ENCODE assay signal across 10 mouse cellular contexts in the genomic region with DNA sequence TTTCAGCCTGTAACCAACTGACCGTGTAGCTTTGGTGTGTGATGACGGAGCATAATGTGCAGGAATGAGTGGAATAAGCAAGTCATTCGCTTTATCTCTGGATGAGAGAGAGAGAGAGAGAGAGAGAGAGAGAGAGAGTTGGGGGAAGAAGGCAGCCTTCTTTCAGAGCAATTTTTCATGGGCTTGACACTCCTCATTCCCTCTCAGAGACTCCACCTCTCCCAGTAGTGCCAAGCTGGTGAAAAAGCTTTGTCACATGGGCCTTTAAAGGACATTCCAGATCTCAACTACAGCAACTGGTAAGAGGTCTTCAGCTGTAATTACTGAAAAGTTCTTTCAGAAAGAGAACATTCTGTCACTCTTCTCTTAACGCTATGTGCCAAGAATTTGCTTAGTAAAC. TPM values are rescaled to one million over a fixed set of nuclear protein-coding genes. Genes with fewer than 3 reads are reported as not detected.
DNase-seq lines count a peak whose midpoint lies in the region; ATAC-seq and TF ChIP-seq lines count a peak whose summit lies in the region.
"Had no signal": no experiment of that assay in that cellular context is flagged by ENCODE, and none has a peak within 500 bp of the region (broad histone marks: within the 10 kb centered on the region; RNA-seq: fewer than 3 reads in every experiment).

No protein-coding gene starts in this region.

- 0 out of 2 replicates have a peak, but pooled peaks have one; percentile 54 for ATAC-seq in forebrain, embryonic 13.5 days
- ATAC-seq in forebrain, embryonic 11.5 days (replicated peaks; ENCODE audit: low FRiP score), result no peak
- peak; percentile 89 for ATAC-seq in hindbrain, postnatal 0 days
- no peak for ATAC-seq in midbrain, embryonic 11.5 days (ENCODE audit: low FRiP score)

- no peak for TF ChIP-seq CTCF in hindbrain, postnatal 0 days (IDR thresholded peaks at IDR 0.05; ENCODE audit: low read depth)

- no peaks in the 10 kb centered on the region; the same call in 1 of the 2 replicates for H3K4me1 ChIP-seq in forebrain, embryonic 13.5 days
- H3K4me1 ChIP-seq in forebrain, embryonic 11.5 days (replicated peaks; ENCODE audit: control insufficient read depth, insufficient read depth, low read length), result no peaks in the 10 kb centered on the region
- no peaks in the 10 kb centered on the region for H3K4me1 ChIP-seq in hindbrain, postnatal 0 days (ENCODE audit: insufficient read depth, low read length)
- 0 out of 2 replicates have a peak, but pooled peaks cover 2% of the 10 kb centered on the region for H3K4me1 ChIP-seq in embryonic facial prominence, embryonic 10.5 days
- no peaks in the 10 kb centered on the region; the same call in 1 of the 2 replicates for H3K4me1 ChIP-seq in midbrain, embryonic 11.5 days (ENCODE audit: control insufficient read depth, insufficient read depth, low read length)
- H3K4me1 ChIP-seq: stomach, embryonic 15.5 days had no signal

- H3K27me3 ChIP-seq in forebrain, embryonic 13.5 days, result no peaks in the 10 kb centered on the region
- H3K27me3 ChIP-seq in forebrain, embryonic 11.5 days (ENCODE audit: control insufficient read depth, insufficient read depth, low read length), result no peaks in the 10 kb centered on the region
- no peaks in the 10 kb centered on the region for H3K27me3 ChIP-seq in hindbrain, postnatal 0 days (ENCODE audit: insufficient read depth, low read length)
- no peaks in the 10 kb centered on the region for H3K27me3 ChIP-seq in embryonic facial prominence, embryonic 10.5 days (replicated peaks; ENCODE audit: low read depth, poor library complexity, severe bottlenecking)
- no peaks in the 10 kb centered on the region for H3K27me3 ChIP-seq in midbrain, embryonic 11.5 days (ENCODE audit: control insufficient read depth, insufficient read depth, low read length)
- H3K27me3 ChIP-seq: stomach, embryonic 15.5 days had no signal

- H3K9me3 ChIP-seq in forebrain, embryonic 13.5 days (replicated peaks), result no peaks in the 10 kb centered on the region
- no peaks in the 10 kb centered on the region for H3K9me3 ChIP-seq in forebrain, embryonic 11.5 days (ENCODE audit: control insufficient read depth, low read length)
- no peaks in the 10 kb centered on the region for H3K9me3 ChIP-seq in hindbrain, postnatal 0 days (ENCODE audit: low read length)
- H3K9me3 ChIP-seq in embryonic facial prominence, embryonic 10.5 days, result no peaks in the 10 kb centered on the region
- H3K9me3 ChIP-seq in midbrain, embryonic 11.5 days (ENCODE audit: control insufficient read depth, low read length), result no peaks in the 10 kb centered on the region
- H3K9me3 ChIP-seq: stomach, embryonic 15.5 days had no signal

- WGBS in forebrain, embryonic 13.5 days, result 72% methylated on average over 4 of the region's 4 CpGs
- 88% methylated on average over 4 of the region's 4 CpGs for WGBS in forebrain, embryonic 11.5 days
- WGBS in hindbrain, postnatal 0 days, result 58% methylated on average over 4 of the region's 4 CpGs
- WGBS in embryonic facial prominence, embryonic 10.5 days, result 89% methylated on average over 4 of the region's 4 CpGs
- WGBS in midbrain, embryonic 11.5 days, result 80% methylated on average over 4 of the region's 4 CpGs

- H3K27ac ChIP-seq in forebrain, embryonic 13.5 days, result no peak overlapping the region
- H3K27ac ChIP-seq in forebrain, embryonic 11.5 days (ENCODE audit: low read depth, low read length), result no peak overlapping the region
- 0 out of 2 replicates have a peak overlapping the region, but pooled peaks have one; percentile 17 for H3K27ac ChIP-seq in hindbrain, postnatal 0 days
- no peak overlapping the region for H3K27ac ChIP-seq in embryonic facial prominence, embryonic 10.5 days (replicated peaks)
- H3K27ac ChIP-seq in midbrain, embryonic 11.5 days (ENCODE audit: low read depth, low read length), result no peak overlapping the region
- H3K27ac ChIP-seq: stomach, embryonic 15.5 days had no signal

- no peak overlapping the region for H3K4me3 ChIP-seq in forebrain, embryonic 13.5 days
- no peak overlapping the region for H3K4me3 ChIP-seq in forebrain, embryonic 11.5 days (ENCODE audit: low read depth, low read length)
- H3K4me3 ChIP-seq in hindbrain, postnatal 0 days (ENCODE audit: low read length), result no peak overlapping the region
- no peak overlapping the region for H3K4me3 ChIP-seq in embryonic facial prominence, embryonic 10.5 days
- no peak overlapping the region for H3K4me3 ChIP-seq in midbrain, embryonic 11.5 days (ENCODE audit: low read depth, low read length)
- H3K4me3 ChIP-seq: stomach, embryonic 15.5 days had no signal

- no peak overlapping the region for H3K9ac ChIP-seq in forebrain, embryonic 13.5 days
- H3K9ac ChIP-seq in forebrain, embryonic 11.5 days (ENCODE audit: low read length), result no peak overlapping the region
- H3K9ac ChIP-seq in hindbrain, postnatal 0 days (replicated peaks; ENCODE audit: low read length), result no peak overlapping the region
- no peak overlapping the region for H3K9ac ChIP-seq in midbrain, embryonic 11.5 days (ENCODE audit: low read length)
- H3K9ac ChIP-seq: stomach, embryonic 15.5 days had no signal

- no peak for DNase-seq in forebrain, embryonic 11.5 days (ENCODE audit: low spot score)
- DNase-seq in layer of hippocampus, adult 9-11 months, result peak; percentile 42
- no peak for DNase-seq in layer of hippocampus, adult 9-10 months (ENCODE audit: low spot score)
- DNase-seq in hindbrain, postnatal 0 days (ENCODE audit: low spot score), result peak; percentile 52
- peak; percentile 35 to 46 for DNase-seq in lung, postnatal 4 days
- DNase-seq in embryonic facial prominence, embryonic 10.5 days (ENCODE audit: low spot score), result no peak
- no peak for DNase-seq in midbrain, embryonic 11.5 days (ENCODE audit: low spot score, missing footprints)
- DNase-seq: adrenal gland, postnatal 25 days had no signal

- no peak overlapping the region for H3K4me2 ChIP-seq in forebrain, embryonic 13.5 days
- H3K4me2 ChIP-seq in forebrain, embryonic 11.5 days (ENCODE audit: low read depth, low read length, severe bottlenecking), result no peak overlapping the region
- H3K4me2 ChIP-seq in hindbrain, postnatal 0 days (ENCODE audit: low read depth, low read length), result no peak overlapping the region
- no peak overlapping the region for H3K4me2 ChIP-seq in midbrain, embryonic 11.5 days
- H3K4me2 ChIP-seq: stomach, embryonic 15.5 days had no signal

- H3K36me3 ChIP-seq in forebrain, embryonic 13.5 days (ENCODE audit: poor library complexity, severe bottlenecking), result no peaks in the 10 kb centered on the region
- H3K36me3 ChIP-seq in forebrain, embryonic 11.5 days (ENCODE audit: control insufficient read depth, insufficient read depth, low read length), result no peaks in the 10 kb centered on the region
- no peaks in the 10 kb centered on the region for H3K36me3 ChIP-seq in hindbrain, postnatal 0 days (ENCODE audit: insufficient read depth, low read length)
- H3K36me3 ChIP-seq in embryonic facial prominence, embryonic 10.5 days (replicated peaks), result no peaks in the 10 kb centered on the region
- no peaks in the 10 kb centered on the region for H3K36me3 ChIP-seq in midbrain, embryonic 11.5 days (ENCODE audit: control insufficient read depth, insufficient read depth, low read length)
- H3K36me3 ChIP-seq: stomach, embryonic 15.5 days had no signal

RNA-seq across cellular contexts. Expression of gene Prdx6, which starts 18.3 kb away (rescaled TPM):
- polyA plus RNA-seq in forebrain, embryonic 13.5 days (2015; fragmentation: Nextera tagmentation; extraction: Ambion mirVana), result 345 and 360 TPM in 2 replicates
- 443 and 453 TPM in 2 replicates for polyA plus RNA-seq in forebrain, embryonic 11.5 days (2014; fragmentation: Nextera tagmentation; extraction: Ambion mirVana)
- total RNA-seq in hindbrain, postnatal 0 days (2014; rRNA removed), result 129 and 135 TPM in 2 replicates
- 223 and 253 TPM in 2 replicates for polyA plus RNA-seq in hindbrain, postnatal 0 days (2015; fragmentation: Nextera tagmentation; extraction: Ambion mirVana)
- polyA plus RNA-seq in embryonic facial prominence, embryonic 10.5 days (2016; fragmentation: Nextera tagmentation; extraction: Ambion mirVana), result 783 and 804 TPM in 2 replicates
- polyA plus RNA-seq in midbrain, embryonic 11.5 days (2014; fragmentation: Nextera tagmentation; extraction: Ambion mirVana), result 389 and 403 TPM in 2 replicates

Comparison
In these comparisons a context has a peak if more than half of its experiments do, and no peak if none do; other contexts are left out.
1. ATAC-seq: peak in forebrain, embryonic 13.5 days (single experiment) and hindbrain, postnatal 0 days (single experiment); none in forebrain, embryonic 11.5 days (single experiment) and midbrain, embryonic 11.5 days (single experiment).
2. DNase-seq: peak in layer of hippocampus, adult 9-11 months (single experiment), hindbrain, postnatal 0 days (single experiment) and lung, postnatal 4 days (2 of 2); none in forebrain, embryonic 11.5 days (single experiment), layer of hippocampus, adult 9-10 months (single experiment), embryonic facial prominence, embryonic 10.5 days (single experiment) and midbrain, embryonic 11.5 days (single experiment).